Mouse (Mus musculus): ENCODE measurements at regions not wholly inside any gene's neighbourhood (a gene's known extent, or its start where the extent isn't known, plus 50 kb on each side); places are given as distances from the start of the nearest gene placed in this dataset.

GRCm38 (mm10) chr1:26909926-26910665 is 222.8 kb upstream of the 4931408C20Rik start:
- DNase-seq = peak; percentile 41

GRCm38 (mm10) chr1:26902306-26902705 is 215.0 kb upstream of the 4931408C20Rik start:
- no peak for DNase-seq

- no peak for DNase-seq
Observed at GRCm38 (mm10) chr1:26857433-26857832, 170.2 kb upstream of the 4931408C20Rik start.

DNA sequence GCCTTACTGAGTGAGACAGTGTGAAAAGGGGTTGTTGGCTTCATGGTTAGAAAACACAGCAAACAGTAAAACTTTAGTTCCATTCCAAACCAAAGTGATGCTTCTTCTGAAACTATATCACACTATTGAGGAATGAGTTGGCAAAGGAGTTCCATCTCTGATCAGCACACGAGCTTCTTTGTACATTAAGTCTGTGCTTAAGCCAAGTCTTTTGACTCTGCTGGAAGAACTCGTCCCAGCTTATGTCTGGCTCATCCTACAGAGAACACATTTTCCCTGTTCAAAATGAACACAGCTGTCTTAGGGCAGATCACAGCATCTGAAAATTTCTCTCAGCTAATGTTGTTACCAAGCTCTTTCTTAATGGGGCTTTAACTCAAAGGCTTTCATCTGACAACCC is 166.5 kb upstream of the 4931408C20Rik start:
- peak; percentile 15 for DNase-seq

DNA sequence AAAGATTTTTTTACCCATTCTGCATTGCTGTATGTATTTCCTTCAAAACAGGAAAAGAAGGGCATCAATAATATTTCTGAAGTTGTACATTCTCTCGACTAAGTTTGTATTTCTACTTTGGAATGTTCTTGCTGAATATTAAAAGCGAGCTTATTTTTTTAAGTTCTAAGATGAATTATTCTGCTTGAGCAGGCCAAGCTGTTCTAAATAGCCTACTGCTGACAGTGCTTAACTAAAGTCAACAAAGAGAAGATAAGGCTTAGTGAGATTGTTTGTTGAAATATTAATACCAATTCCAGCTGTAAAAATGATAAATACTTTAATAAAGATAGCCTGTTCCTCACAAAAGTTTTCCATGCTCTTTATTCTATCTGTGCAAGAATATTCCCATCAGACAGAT is 122.0 kb upstream of the 4931408C20Rik start:
- no peak for DNase-seq

DNA sequence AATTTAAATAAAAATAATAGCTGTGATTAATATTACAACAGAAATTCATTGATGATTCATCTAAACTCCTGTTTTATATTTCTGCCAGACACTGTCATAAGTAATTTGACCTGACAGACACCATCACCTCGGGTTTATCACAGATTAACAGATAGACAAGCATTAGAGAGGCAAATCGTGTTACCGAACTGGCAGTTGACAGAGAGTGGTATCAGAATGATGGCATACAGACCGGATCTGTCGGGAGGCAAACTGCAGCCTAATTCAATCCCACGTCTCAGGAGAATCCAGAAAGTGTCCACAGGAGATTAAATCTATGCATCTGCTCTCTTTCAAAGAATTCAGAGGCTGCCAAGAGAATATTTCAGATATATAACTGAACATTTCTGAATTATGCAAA is 77.8 kb upstream of the 4931408C20Rik start:
- no peak for DNase-seq
